28 mouse cellular contexts compared by ENCODE assay signal in the genomic region with DNA sequence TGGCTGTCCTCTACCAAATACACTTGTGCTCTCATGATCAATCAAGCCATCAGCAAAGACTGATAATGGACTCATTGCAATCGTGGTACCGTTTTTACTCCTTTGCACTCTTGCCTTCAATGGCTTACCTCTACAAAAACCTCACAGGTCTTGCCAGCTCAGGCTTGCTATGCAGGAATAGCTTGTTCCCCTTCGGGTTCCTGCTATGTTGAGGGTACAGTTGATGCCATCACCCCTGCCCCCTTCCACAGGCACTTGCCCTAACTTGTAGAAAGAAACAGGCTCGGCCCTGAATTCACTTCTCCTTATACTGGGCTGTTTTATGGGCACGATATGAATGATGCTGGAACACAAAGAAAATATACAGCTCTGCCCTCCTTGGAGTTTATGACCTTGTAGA. TPM values are rescaled to one million over a fixed set of nuclear protein-coding genes. Genes with fewer than 3 reads are reported as not detected.
"Had no signal": no experiment of that assay in that cellular context is flagged by ENCODE, and none has a peak within 500 bp of the region (broad histone marks: within the 10 kb centered on the region; RNA-seq: fewer than 3 reads in every experiment).

No protein-coding gene starts in this region.

- H3K27ac ChIP-seq: forebrain, embryonic 15.5 days; heart, adult 2 months; hindbrain, embryonic 10.5 days; hindbrain, embryonic 12.5 days; hindbrain, embryonic 14.5 days; intestine, embryonic 15.5 days; layer of hippocampus, adult 2 months; left cerebral cortex, adult 2 months; limb, embryonic 13.5 days; limb, embryonic 15.5 days had no signal

- H3K36me3 ChIP-seq: forebrain, embryonic 15.5 days; heart, embryonic 12.5 days; hindbrain, embryonic 10.5 days; hindbrain, embryonic 12.5 days; intestine, embryonic 15.5 days; limb, embryonic 13.5 days; limb, embryonic 15.5 days had no signal

- H3K27me3 ChIP-seq: forebrain, embryonic 15.5 days; heart, embryonic 12.5 days; hindbrain, embryonic 12.5 days; intestine, embryonic 15.5 days; limb, embryonic 13.5 days; limb, embryonic 15.5 days had no signal

- ATAC-seq: forebrain, embryonic 15.5 days; forebrain, postnatal 0 days; hindbrain, embryonic 16.5 days; inflammation-experienced regulatory T-cells, adult 6 months; intestine, embryonic 15.5 days; intestine, postnatal 0 days had no signal

- H3K4me1 ChIP-seq: forebrain, embryonic 15.5 days; heart, embryonic 12.5 days; hindbrain, embryonic 10.5 days; hindbrain, embryonic 12.5 days; intestine, embryonic 15.5 days; limb, embryonic 13.5 days; limb, embryonic 15.5 days had no signal

- H3K4me3 ChIP-seq: forebrain, embryonic 15.5 days; heart, adult 2 months; heart, embryonic 12.5 days; hindbrain, embryonic 10.5 days; hindbrain, embryonic 12.5 days; intestine, embryonic 15.5 days; layer of hippocampus, adult 2 months; left cerebral cortex, adult 2 months; limb, embryonic 13.5 days; limb, embryonic 15.5 days had no signal

- DNase-seq: forebrain, postnatal 0 days; gastrocnemius, postnatal 14 days; gastrocnemius, postnatal 36 days; heart, adult 2 months; heart, postnatal 10 days; heart, postnatal 4 days; kidney, adult 18-20 months; kidney, adult 8-10 months; kidney, postnatal 10 days; kidney, postnatal 25 days; kidney, postnatal 4 days; left cerebral cortex, postnatal 4 days had no signal

- H3K9me3 ChIP-seq: forebrain, embryonic 15.5 days; heart, embryonic 12.5 days; hindbrain, embryonic 10.5 days; hindbrain, embryonic 12.5 days; intestine, embryonic 15.5 days; limb, embryonic 13.5 days; limb, embryonic 15.5 days had no signal

RNA-seq across cellular contexts. Expression of a gene that starts 41.7 kb away (rescaled TPM):
- total RNA-seq: gastrocnemius, adult 18-20 months; gastrocnemius, adult 8-10 months; heart, adult 2 months; heart, postnatal 10 days; heart, postnatal 25 days had no signal
